Mouse (Mus musculus) frontal cortex, adult 2 months (tissue): Measurements from ENCODE around the gene Prrc2b. TPM values are rescaled to one million over a fixed set of nuclear protein-coding genes. Genes with fewer than 3 reads are reported as not detected.

Experiments
- DNase-seq, 2 experiments: peaks; one replicate each; pipeline ENCODE4 v3.0.0; 2022; ENCODE audit warnings: low spot score in 1 of 2; ENCODE audit errors: extremely low spot score in 1 of 2
- polyA plus RNA-seq: library from polyadenylated mRNA; depleted of rRNA; stranded (reverse); fragments of >200 nt; gene quantifications from 2 replicates; pipeline ENCODE4 v1.2.3, GENCODE M21; 2012

The Prrc2b gene
- polyA plus RNA-seq, 1 experiment = 118 TPM

DNA sequence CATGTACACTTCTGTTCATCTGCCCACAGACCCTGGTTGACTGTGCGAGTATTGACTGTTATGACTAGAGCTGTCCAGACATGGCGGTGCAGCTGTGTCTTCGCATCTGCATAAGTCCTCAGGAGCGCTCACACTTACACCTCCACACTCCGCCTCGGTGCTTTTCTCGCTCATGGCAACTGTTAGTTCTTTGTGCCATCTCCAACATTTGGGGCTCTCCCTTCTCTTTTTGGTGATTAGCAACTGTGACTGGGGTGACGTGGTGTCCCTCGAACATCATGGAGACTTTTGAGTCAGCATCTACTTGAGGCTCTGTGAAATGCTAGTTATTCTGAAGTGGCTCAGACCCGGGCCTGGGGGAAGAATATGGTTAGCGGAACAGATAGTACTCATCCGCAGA, 29.2 kb downstream of the Prrc2b start:
- peak in 1 of 2 experiments; percentile 59 for DNase-seq

DNA sequence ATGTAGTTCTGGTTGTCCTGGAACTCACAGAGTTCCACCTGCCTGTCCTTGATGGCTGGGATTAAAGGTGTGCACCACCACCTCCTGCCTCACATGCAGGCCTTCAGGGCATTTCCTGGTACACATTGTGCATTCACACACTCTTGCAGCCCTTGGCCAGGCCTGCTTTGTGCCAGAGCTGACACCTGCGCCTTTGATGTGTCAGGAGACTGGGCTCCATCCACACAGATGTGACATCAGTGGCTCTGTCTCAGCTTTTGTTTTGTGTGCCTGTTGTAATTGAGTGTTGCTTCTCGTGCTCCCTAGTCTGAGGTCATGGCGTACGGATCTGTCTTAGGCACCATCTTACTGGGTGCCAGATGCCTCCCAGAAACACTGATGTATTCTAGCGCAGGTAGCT, 30.5 kb downstream of the Prrc2b start:
- no peak for DNase-seq

DNA sequence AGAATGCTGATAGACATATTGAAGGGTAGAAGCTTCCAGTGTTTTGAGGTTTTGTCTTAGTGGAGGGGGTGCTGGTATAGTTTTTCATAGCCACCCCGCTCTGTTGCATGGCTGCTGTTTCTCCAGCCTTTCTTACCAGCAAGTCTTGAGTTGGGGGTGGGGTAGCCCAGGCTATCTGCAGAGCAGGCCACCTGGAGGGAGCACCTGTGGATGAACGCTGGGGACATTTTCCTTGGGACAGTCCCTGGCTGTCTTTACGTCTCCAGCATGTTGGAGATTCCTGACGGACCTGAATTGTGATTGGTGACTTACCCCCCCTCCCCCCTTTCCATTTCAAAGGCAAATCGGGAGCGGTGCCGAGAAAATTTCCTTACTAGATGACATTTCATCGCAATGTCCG, 31.2 kb downstream of the Prrc2b start:
- no peak for DNase-seq

DNA sequence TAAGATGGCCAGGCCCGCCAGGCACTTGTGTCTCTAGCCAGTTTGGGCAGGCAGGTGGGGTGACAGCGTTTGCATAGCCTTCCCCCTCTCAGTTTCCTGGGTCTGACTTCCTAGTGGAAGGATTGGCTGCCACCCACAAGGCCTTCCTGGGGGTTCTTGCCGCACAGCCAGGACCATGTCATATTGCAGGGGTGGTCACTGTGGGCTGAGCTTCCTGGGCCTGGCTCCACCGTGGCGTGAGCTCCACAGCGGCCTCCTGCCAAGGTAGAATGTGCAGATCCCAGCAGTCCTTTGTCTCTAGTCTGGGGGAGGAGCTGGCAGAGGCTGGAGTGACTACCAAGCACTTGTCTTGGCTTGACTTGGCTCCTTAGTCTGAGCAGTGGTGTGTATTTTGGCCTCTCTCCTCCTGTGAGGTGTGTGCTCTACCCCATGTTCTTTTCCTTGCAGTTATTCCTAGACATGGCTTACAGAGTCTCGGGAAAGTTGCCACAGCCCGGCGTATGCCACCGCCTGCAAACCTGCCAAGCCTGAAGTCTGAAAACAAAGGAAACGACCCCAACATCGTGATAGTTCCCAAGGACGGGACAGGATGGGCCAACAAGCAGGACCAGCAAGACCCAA, 31.9 kb downstream of the Prrc2b start:
- peak in 1 of 2 experiments; percentile 66 for DNase-seq

DNA sequence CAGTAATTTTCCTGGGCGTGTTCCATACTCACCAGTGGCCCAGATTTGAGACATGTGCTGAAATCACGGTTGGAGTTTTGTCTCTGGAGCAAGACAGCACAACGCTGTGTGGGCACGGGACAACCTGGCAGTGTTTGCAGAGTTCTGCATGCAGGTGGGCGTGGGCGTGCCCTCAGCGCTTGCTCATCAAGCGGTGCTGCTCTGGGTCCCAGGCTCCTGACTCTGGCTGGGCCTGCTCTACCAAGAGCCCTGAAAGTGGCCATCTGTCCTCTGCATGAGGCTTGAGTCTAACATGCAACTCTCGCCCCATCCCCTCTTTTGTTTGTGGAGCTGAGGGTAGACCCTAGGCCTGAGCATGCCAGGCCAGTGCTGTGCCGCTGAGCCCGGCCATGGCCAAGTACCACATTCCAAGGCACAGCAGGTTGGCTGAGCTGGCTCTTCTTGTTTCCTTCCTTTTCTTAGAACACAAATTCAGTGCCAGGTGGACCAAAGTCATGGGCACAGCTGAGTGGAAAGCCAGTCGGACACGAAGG, 36.2 kb downstream of the Prrc2b start:
- DNase-seq = peak; percentile 75 to 92

- DNase-seq = no peak
These were observed 36.8 kb downstream of the Prrc2b start for GRCm38 (mm10) chr2:32187649-32188048.

DNA sequence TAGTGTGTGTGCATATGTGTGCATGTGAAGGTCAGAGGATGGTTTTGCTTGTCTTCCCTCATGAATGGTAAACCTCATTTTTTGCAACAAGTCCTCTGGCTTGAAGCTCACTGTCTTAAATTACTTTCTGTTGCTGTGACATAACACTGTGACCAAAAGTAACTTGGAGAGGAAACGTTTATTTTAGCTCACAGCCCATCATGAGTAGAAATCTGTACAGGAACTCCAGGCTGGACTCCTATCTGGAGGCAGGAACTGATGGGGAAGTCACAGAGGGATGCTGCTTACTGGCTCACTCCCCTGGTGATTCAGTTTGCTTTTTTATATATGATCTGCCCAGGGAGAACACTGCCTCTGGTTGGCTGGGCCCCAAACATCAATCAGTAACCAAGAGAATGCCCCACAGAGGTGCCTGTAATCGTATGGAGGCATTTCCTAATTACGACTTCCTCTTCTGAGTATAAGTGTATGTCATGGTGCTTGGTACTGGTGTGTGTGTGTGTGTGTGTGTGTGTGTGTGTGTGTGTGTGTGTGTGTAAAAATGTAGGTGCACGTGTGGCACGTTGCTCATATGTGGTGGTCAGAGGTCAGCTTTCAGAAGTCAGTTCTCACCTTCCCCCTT, 38.3 kb downstream of the Prrc2b start:
- DNase-seq = no peak

DNA sequence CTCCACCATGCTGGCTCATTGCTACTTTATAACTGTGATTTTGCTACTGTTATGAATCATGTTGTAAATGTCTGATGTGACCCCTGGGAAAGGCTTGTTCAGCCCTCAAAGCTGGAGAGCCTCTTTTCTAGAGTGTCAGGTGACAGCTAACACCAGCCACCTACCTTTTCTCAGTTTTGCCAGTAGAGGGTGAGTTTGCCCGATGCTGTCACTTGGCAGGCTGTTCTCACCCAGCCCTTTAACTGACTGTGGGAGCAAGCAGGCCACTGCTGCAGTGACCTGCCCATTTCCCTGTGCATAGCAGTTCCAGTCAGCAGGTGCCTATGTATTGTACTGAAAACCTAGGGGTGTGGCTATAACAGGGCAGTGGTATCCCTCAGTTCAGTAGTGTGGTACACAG, 39.7 kb downstream of the Prrc2b start:
- no peak for DNase-seq

GRCm38 (mm10) chr2:32191872-32192507, 41.1 kb downstream of the Prrc2b start:
- no peak for DNase-seq

GRCm38 (mm10) chr2:32198977-32199376, 48.1 kb downstream of the Prrc2b start:
- no peak for DNase-seq

- DNase-seq = no peak
These were observed 49.2 kb downstream of the Prrc2b start for GRCm38 (mm10) chr2:32200033-32200432.

DNA sequence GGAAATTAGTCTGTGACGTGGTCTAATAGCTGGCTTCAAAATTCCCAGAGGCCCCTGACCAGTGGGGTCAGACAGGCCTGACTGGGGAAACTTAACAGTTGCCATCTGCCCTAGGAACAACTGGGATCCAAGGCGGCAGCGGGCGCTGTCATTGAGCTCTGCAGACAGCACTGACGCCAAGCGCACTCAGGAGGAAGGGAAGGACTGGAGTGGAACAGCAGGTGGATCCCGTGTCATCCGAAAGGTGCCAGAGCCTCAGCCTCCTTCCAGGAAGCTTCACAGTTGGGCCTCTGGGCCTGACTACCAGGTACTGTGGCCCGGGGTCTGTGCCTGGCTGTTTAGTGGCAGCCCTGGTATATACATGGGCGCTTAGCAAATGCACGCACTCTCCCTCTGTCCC, 49.8 kb downstream of the Prrc2b start:
- DNase-seq = no peak

GRCm38 (mm10) chr2:32201527-32201926, 50.6 kb downstream of the Prrc2b start:
- no peak for DNase-seq

- no peak for DNase-seq
These were observed 53.0 kb downstream of the Prrc2b start for GRCm38 (mm10) chr2:32203853-32204252.

DNA sequence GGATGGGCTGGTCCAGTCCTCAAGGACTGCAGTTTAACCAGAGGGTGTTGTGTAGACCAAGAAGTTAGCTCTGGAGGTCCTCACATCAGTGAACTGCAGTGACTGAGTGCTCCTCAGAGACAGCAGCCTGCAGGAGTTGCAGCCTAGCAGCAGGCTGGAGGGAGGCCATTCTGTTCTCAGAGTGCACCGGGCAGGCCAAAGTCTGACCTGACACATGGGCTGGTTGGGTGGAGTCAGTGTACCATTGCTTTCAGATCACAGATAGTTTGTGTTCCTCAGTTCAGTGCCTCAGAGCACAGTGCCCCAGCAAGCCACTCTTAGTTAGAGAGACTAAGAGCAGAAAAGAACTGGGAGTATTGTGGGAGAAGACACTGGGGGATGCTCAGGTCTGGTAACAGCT, 56.8 kb downstream of the Prrc2b start:
- DNase-seq = no peak

DNA sequence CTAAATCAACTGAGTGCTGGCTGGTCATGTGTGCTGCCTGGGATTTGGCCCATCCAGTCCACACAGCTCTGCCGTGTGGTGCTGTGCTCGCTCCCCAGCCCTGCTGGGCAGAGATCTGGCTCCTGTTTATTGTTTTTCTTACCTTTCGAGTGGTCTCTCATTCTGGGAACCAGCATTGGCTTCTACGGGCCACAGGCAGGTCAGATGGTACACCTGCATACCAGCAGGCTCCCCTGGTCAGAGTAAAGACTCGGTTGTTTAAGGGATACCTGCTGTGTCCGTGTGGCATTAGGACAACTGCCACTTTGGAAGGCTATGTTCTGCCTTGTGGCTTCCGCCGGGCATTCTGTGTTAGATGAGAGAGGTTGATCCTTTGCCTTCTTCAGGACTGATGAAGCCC, 60.8 kb downstream of the Prrc2b start:
- no peak for DNase-seq

DNA sequence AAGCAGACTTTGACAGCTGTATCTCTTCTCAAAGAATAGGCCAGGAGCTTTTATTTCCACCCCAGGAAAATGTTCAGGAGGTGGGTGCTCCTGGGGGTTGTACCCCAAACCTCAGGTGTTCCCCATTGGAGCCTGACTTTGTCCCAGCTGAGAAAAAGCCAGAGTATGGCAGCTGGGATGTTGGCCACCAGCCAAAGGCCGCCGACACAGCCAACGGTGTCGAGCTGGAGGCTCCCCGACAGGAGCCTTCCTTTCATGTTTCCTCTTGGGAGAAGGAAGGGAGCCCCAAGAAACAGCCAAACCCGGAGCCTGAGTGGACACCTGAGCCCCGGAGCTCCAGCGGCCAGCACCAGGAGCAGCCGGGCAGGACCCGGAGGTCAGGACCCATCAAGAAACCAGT, 62.1 kb downstream of the Prrc2b start:
- DNase-seq = no peak

DNA sequence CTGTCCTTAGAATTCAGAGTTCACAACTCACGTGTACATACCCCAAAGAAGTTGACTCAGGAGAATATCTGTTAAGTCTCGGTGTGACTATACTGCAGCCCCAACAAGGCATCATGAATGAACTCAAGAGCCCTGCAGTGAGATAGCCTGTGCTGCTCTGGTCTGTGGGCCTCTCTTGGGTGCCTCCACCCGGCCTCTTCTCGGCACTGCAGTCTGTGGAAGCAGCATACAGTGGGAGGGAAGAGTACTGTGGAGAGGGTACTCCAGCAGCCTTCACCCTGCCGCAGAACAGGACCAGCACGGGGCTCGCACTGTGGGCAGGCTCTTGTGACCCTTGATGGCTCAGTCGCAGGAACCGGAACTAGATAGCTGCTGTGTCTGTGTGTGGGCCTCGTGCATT, 64.7 kb downstream of the Prrc2b start:
- no peak for DNase-seq

DNA sequence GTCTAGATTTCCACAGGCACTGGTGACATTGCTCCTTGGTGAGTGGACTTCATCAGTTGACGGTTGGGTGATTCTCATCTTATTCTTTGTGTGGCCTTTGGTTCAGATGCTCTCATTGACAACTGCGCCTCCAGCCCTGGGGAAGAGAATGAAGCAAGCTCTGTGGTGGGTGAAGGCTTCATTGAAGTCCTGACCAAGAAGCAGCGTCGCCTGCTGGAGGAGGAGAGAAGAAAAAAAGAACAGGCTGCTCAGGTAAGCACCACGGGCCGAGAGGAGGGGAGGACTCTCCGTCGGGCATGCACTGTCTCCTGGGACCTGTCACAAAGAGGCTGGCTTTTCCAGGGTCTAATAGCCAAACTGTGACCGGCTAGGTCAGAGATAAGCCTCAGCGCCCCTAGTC, 65.6 kb downstream of the Prrc2b start:
- DNase-seq = no peak

GRCm38 (mm10) chr2:32217656-32218055, 66.8 kb downstream of the Prrc2b start:
- no peak for DNase-seq

DNA sequence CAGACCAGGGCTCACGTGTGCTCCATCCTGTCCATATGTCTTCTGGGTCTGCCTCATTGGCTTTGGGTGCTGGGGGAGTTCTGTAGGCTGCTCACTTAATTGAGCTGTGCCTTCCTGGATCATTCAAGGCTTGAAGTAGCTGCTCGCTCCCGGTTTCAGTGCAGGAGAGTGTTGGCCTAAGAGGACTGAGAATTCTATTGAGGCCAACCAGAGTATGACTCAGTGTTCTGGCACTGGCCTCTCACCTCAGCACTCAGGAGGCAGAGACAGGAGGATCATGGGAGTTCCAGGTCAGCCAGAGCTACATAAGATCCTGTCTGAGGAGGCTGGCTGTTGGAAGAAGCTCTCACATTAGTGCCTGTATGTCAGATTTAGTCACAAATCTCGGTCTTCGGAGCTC, 67.2 kb downstream of the Prrc2b start:
- DNase-seq = no peak
